Mouse (Mus musculus) retina, postnatal 1 day (tissue): ENCODE measurements at regions not wholly inside any gene's neighbourhood (a gene's known extent, or its start where the extent isn't known, plus 50 kb on each side); places are given as distances from the start of the nearest gene placed in this dataset.

Source experiments
- DNase-seq: peaks from one replicate; pipeline ENCODE4 v3.0.0-alpha.2; 2012

GRCm38 (mm10) chr11:22646192-22646936, 134.5 kb downstream of the Tmem17 start:
- DNase-seq, result no peak

GRCm38 (mm10) chr11:22648275-22648674, 136.4 kb downstream of the Tmem17 start:
- no peak for DNase-seq

- DNase-seq, result no peak
Measured at GRCm38 (mm10) chr11:22650771-22651170, 138.9 kb downstream of the Tmem17 start.

- DNase-seq, result no peak
Measured at GRCm38 (mm10) chr11:22651313-22651712, 139.4 kb downstream of the Tmem17 start.

- DNase-seq, result no peak
Measured at GRCm38 (mm10) chr11:22651911-22652310, 140.0 kb downstream of the Tmem17 start.

GRCm38 (mm10) chr11:22652931-22653330, 141.0 kb downstream of the Tmem17 start:
- no peak for DNase-seq

- no peak for DNase-seq
Measured at GRCm38 (mm10) chr11:22653366-22653765, 141.5 kb downstream of the Tmem17 start.

- no peak for DNase-seq
Measured at GRCm38 (mm10) chr11:22657635-22658034, 145.7 kb downstream of the Tmem17 start.

GRCm38 (mm10) chr11:22661072-22661471, 149.2 kb downstream of the Tmem17 start:
- DNase-seq, result no peak

- DNase-seq, result peak; percentile 28
Measured at GRCm38 (mm10) chr11:22661713-22662551, 150.0 kb downstream of the Tmem17 start.

- DNase-seq, result no peak
Measured at GRCm38 (mm10) chr11:22665978-22666377, 154.1 kb downstream of the Tmem17 start.

- DNase-seq, result no peak
Measured at GRCm38 (mm10) chr11:22666378-22666777, 154.5 kb downstream of the Tmem17 start.

- no peak for DNase-seq
Measured at GRCm38 (mm10) chr11:22668220-22668619, 156.3 kb downstream of the Tmem17 start.

- no peak for DNase-seq
Measured at GRCm38 (mm10) chr11:22669267-22669666, 157.4 kb downstream of the Tmem17 start.

- peak; percentile 52 for DNase-seq
Measured at GRCm38 (mm10) chr11:22671791-22672490, 160.1 kb downstream of the Tmem17 start.

GRCm38 (mm10) chr11:22675047-22675446, 163.2 kb downstream of the Tmem17 start:
- no peak for DNase-seq

- no peak for DNase-seq
Measured at GRCm38 (mm10) chr11:22675754-22676153, 163.9 kb downstream of the Tmem17 start.

- DNase-seq, result peak; percentile 30
Measured at GRCm38 (mm10) chr11:22677337-22677736, 165.4 kb downstream of the Tmem17 start.

GRCm38 (mm10) chr11:22684576-22684975, 172.7 kb downstream of the Tmem17 start:
- no peak for DNase-seq

GRCm38 (mm10) chr11:22690829-22691228, 169.9 kb downstream of the B3gnt2 start:
- no peak for DNase-seq

GRCm38 (mm10) chr11:22692281-22692857, 168.4 kb downstream of the B3gnt2 start:
- DNase-seq, result peak; percentile 36

- DNase-seq, result no peak
Measured at GRCm38 (mm10) chr11:22692941-22693341, 167.8 kb downstream of the B3gnt2 start.

GRCm38 (mm10) chr11:22693376-22693775, 167.4 kb downstream of the B3gnt2 start:
- DNase-seq, result no peak
